Mouse (Mus musculus): ENCODE data around the gene 9330161L09Rik. TPM values are rescaled to one million over a fixed set of nuclear protein-coding genes. Genes with fewer than 3 reads are reported as not detected.
"Not testable (repeated sequence)": the region's sequence is repeated elsewhere in the genome, so short reads cannot be mapped to it uniquely, and the experiment has no call there.

The 9330161L09Rik gene
- polyA plus RNA-seq (2015; fragmentation: Nextera tagmentation; extraction: Ambion mirVana) = 0.16 TPM in 1 of 2 replicates, not detected in the other

- Histone ChIP-seq H3K4me3 (no peak within 1 kb of the TSS), H3K9ac (no peak within 1 kb of the TSS), H3K4me1 (no peaks in the 10 kb centered on the region), H3K27me3 (no peaks in the 10 kb centered on the region), H3K4me2 (no peak within 1 kb of the TSS), H3K36me3 (peaks cover 73% of the 10 kb centered on the region), H3K9me3 (no peaks in the 10 kb centered on the region), H3K27ac (no peak within 1 kb of the TSS)
- WGBS = 90% methylated on average over 4 of the region's 4 CpGs
- ATAC-seq (ENCODE audit: borderline replicate concordance, extremely low read depth, low FRiP score, low TSS enrichment) = no peak
Observed at GRCm38 (mm10) chr12:103407720-103408119, at the start of gene 9330161L09Rik. 9330161L09Rik (minus strand) TSS chr12:103407820.

GRCm38 (mm10) chr12:103457140-103457539 lies 49.5 kb upstream of the 9330161L09Rik start, which contains the start of gene Ifi27l2b:
Ifi27l2b (minus strand) TSS chr12:103457223.
- no peak within 1 kb of the TSS for H3K27ac ChIP-seq
- no peaks in the 10 kb centered on the region for H3K9me3 ChIP-seq
- no peak for ATAC-seq (ENCODE audit: borderline replicate concordance, extremely low read depth, low FRiP score, low TSS enrichment)
- H3K4me3 ChIP-seq = no peak within 1 kb of the TSS
- H3K27me3 ChIP-seq = no peaks in the 10 kb centered on the region
- 59% methylated on average over 3 of the region's 3 CpGs for WGBS
- no peak within 1 kb of the TSS for H3K9ac ChIP-seq
- H3K36me3 ChIP-seq = no peaks in the 10 kb centered on the region
- H3K4me1 ChIP-seq = no peaks in the 10 kb centered on the region
- H3K4me2 ChIP-seq = no peak within 1 kb of the TSS

- H3K4me1 ChIP-seq; H3K9ac ChIP-seq; H3K9me3 ChIP-seq; ATAC-seq (ENCODE audit: borderline replicate concordance, extremely low read depth, low FRiP score, low TSS enrichment); H3K36me3 ChIP-seq; H3K4me2 ChIP-seq; H3K27me3 ChIP-seq; H3K4me3 ChIP-seq; H3K27ac ChIP-seq: not testable (repeated sequence)
- no CpG with 5 or more reads among the region's 1 CpGs for WGBS
Observed at GRCm38 (mm10) chr12:103456727-103457126, 49.1 kb upstream of the 9330161L09Rik start.

- ATAC-seq (ENCODE audit: borderline replicate concordance, extremely low read depth, low FRiP score, low TSS enrichment) = no peak
Observed at GRCm38 (mm10) chr12:103453361-103453760, 45.7 kb upstream of the 9330161L09Rik start.

GRCm38 (mm10) chr12:103445060-103445459 lies 37.4 kb upstream of the 9330161L09Rik start:
- no peak overlapping the region for H3K9ac ChIP-seq
- ATAC-seq (ENCODE audit: borderline replicate concordance, extremely low read depth, low FRiP score, low TSS enrichment) = no peak

More at GRCm38 (mm10) chr12:103453361-103453760, 45.7 kb upstream of the 9330161L09Rik start:
- H3K4me1 ChIP-seq = no peaks in the 10 kb centered on the region
- no peaks in the 10 kb centered on the region for H3K36me3 ChIP-seq
- H3K9ac ChIP-seq = no peak overlapping the region
- H3K4me2 ChIP-seq = no peak overlapping the region
- H3K4me3 ChIP-seq = no peak overlapping the region
- H3K27me3 ChIP-seq = no peaks in the 10 kb centered on the region
- H3K27ac ChIP-seq = no peak overlapping the region
- no peaks in the 10 kb centered on the region for H3K9me3 ChIP-seq

GRCm38 (mm10) chr12:103444261-103444660 lies 36.6 kb upstream of the 9330161L09Rik start:
- not testable (repeated sequence) for H3K4me1 ChIP-seq; ATAC-seq (ENCODE audit: borderline replicate concordance, extremely low read depth, low FRiP score, low TSS enrichment)
- 21% methylated on average over 5 of the region's 7 CpGs for WGBS

More at GRCm38 (mm10) chr12:103445060-103445459, 37.4 kb upstream of the 9330161L09Rik start:
- Histone ChIP-seq H3K4me1 (no peaks in the 10 kb centered on the region), H3K27me3 (no peaks in the 10 kb centered on the region), H3K36me3 (no peaks in the 10 kb centered on the region), H3K4me2 (no peak overlapping the region), H3K9me3 (no peaks in the 10 kb centered on the region), H3K27ac (no peak overlapping the region), H3K4me3 (no peak overlapping the region)
- 74% methylated on average over 3 of the region's 3 CpGs for WGBS

GRCm38 (mm10) chr12:103443524-103443923 lies 35.9 kb upstream of the 9330161L09Rik start, which contains the start of gene Ifi27l2a:
Ifi27l2a (minus strand) TSS chr12:103443680.
- H3K27ac ChIP-seq = no peak within 1 kb of the TSS
- no peak within 1 kb of the TSS for H3K9ac ChIP-seq
- no peaks in the 10 kb centered on the region for H3K27me3 ChIP-seq
- no peak within 1 kb of the TSS for H3K4me3 ChIP-seq
- H3K36me3 ChIP-seq = no peaks in the 10 kb centered on the region
- H3K4me2 ChIP-seq = no peak within 1 kb of the TSS
- no peaks in the 10 kb centered on the region for H3K9me3 ChIP-seq
- 38% methylated on average over 3 of the region's 3 CpGs for WGBS
- H3K4me1 ChIP-seq = no peaks in the 10 kb centered on the region
- no peak for ATAC-seq (ENCODE audit: borderline replicate concordance, extremely low read depth, low FRiP score, low TSS enrichment)

More at GRCm38 (mm10) chr12:103444261-103444660, 36.6 kb upstream of the 9330161L09Rik start:
- H3K4me3 ChIP-seq, H3K9me3 ChIP-seq, H3K27me3 ChIP-seq, H3K36me3 ChIP-seq, H3K9ac ChIP-seq, H3K4me2 ChIP-seq, H3K27ac ChIP-seq: not testable (repeated sequence)

- Histone ChIP-seq H3K4me2 (no peak overlapping the region), H3K9ac (no peak overlapping the region), H3K36me3 (no peaks in the 10 kb centered on the region), H3K27me3 (no peaks in the 10 kb centered on the region), H3K4me1 (no peaks in the 10 kb centered on the region), H3K9me3 (no peaks in the 10 kb centered on the region), H3K4me3 (no peak overlapping the region), H3K27ac (no peak overlapping the region)
- ATAC-seq (ENCODE audit: borderline replicate concordance, extremely low read depth, low FRiP score, low TSS enrichment) = no peak
- WGBS = 75% methylated on average over 1 of the region's 1 CpGs
Observed at GRCm38 (mm10) chr12:103437601-103438000, 30.0 kb upstream of the 9330161L09Rik start.

- Histone ChIP-seq H3K9me3 (no peaks in the 10 kb centered on the region), H3K27me3 (no peaks in the 10 kb centered on the region), H3K9ac (no peak overlapping the region), H3K27ac (no peak overlapping the region), H3K4me3 (peak overlapping the region; percentile 35; the same call in 1 of the 2 replicates), H3K4me1 (no peaks in the 10 kb centered on the region), H3K4me2 (peak overlapping the region; percentile 49), H3K36me3 (no peaks in the 10 kb centered on the region)
- ATAC-seq (ENCODE audit: borderline replicate concordance, extremely low read depth, low FRiP score, low TSS enrichment) = no peak
Observed at GRCm38 (mm10) chr12:103434861-103435260, 27.2 kb upstream of the 9330161L09Rik start.

GRCm38 (mm10) chr12:103433986-103434731 lies 26.5 kb upstream of the 9330161L09Rik start, which contains the start of gene Ifi27:
Ifi27 (plus strand) TSS chr12:103434211.
- peak; percentile 96 for ATAC-seq (ENCODE audit: borderline replicate concordance, extremely low read depth, low FRiP score, low TSS enrichment)
- peak within 1 kb of the TSS; percentile 35 for H3K4me3 ChIP-seq
- no peaks in the 10 kb centered on the region for H3K4me1 ChIP-seq
- no peak within 1 kb of the TSS for H3K27ac ChIP-seq
- H3K4me2 ChIP-seq = peak within 1 kb of the TSS; percentile 49
- no peaks in the 10 kb centered on the region for H3K27me3 ChIP-seq
- H3K9me3 ChIP-seq = no peaks in the 10 kb centered on the region
- WGBS = 47% methylated on average over 8 of the region's 8 CpGs
- no peak within 1 kb of the TSS for H3K9ac ChIP-seq
- no peaks in the 10 kb centered on the region for H3K36me3 ChIP-seq

- Histone ChIP-seq H3K4me1 (no peaks in the 10 kb centered on the region), H3K4me3 (no peak overlapping the region), H3K27me3 (no peaks in the 10 kb centered on the region), H3K9ac (no peak overlapping the region), H3K36me3 (no peaks in the 10 kb centered on the region), H3K9me3 (no peaks in the 10 kb centered on the region), H3K27ac (no peak overlapping the region), H3K4me2 (no peak overlapping the region)
- no peak for ATAC-seq (ENCODE audit: borderline replicate concordance, extremely low read depth, low FRiP score, low TSS enrichment)
- WGBS = 81% methylated on average over 2 of the region's 2 CpGs
Observed at GRCm38 (mm10) chr12:103433430-103433829, 25.8 kb upstream of the 9330161L09Rik start.

- Histone ChIP-seq H3K27ac (no peak overlapping the region), H3K9me3 (no peaks in the 10 kb centered on the region), H3K4me1 (peaks cover 24% of the 10 kb centered on the region), H3K4me3 (no peak overlapping the region), H3K4me2 (no peak overlapping the region), H3K36me3 (peaks cover 12% of the 10 kb centered on the region; the same call in 1 of the 2 replicates), H3K27me3 (no peaks in the 10 kb centered on the region), H3K9ac (no peak overlapping the region)
- WGBS = 88% methylated on average over 7 of the region's 7 CpGs
- ATAC-seq (ENCODE audit: borderline replicate concordance, extremely low read depth, low FRiP score, low TSS enrichment) = no peak
Observed at GRCm38 (mm10) chr12:103426710-103427109, 19.1 kb upstream of the 9330161L09Rik start.
